Mouse (Mus musculus) intestine, embryonic 15.5 days (tissue): ENCODE measurements around the gene Scgb1b17. TPM values are rescaled to one million over a fixed set of nuclear protein-coding genes. Genes with fewer than 3 reads are reported as not detected.
"Not testable (repeated sequence)": the region's sequence is repeated elsewhere in the genome, so short reads cannot be mapped to it uniquely, and the experiment has no call there.

Source experiments
- ATAC-seq: fragments of 200-750 bp; cut with Nextera tagmentation; 2 replicates; pipeline ENCODE4 v1.8.0; 2017; ENCODE audit warnings: moderate TSS enrichment, moderate library complexity
- H3K27ac ChIP-seq: fragments of 300-500 bp; sonication (generic); 2 replicates; pipeline ENCODE4 v1.5.1; 2015; ENCODE audit warnings: mild to moderate bottlenecking, inconsistent platforms
- H3K27me3 ChIP-seq: fragments of 300-500 bp; sonication (generic); replicated peaks from 2 replicates; pipeline ENCODE4 v1.6.1; 2015; ENCODE audit warnings: inconsistent platforms
- H3K36me3 ChIP-seq: fragments of 300-500 bp; sonication (generic); 2 replicates; pipeline ENCODE4 v1.6.1; 2015; ENCODE audit warnings: inconsistent platforms
- H3K4me1 ChIP-seq: fragments of 300-500 bp; sonication (generic); replicated peaks from 2 replicates; pipeline ENCODE4 v1.6.1; 2015; ENCODE audit warnings: inconsistent platforms
- H3K4me2 ChIP-seq: fragments of 300-500 bp; sonication (generic); replicated peaks from 2 replicates; pipeline ENCODE4 v1.6.1; 2015; ENCODE audit warnings: mild to moderate bottlenecking, inconsistent platforms
- H3K4me3 ChIP-seq: fragments of 300-500 bp; sonication (generic); replicated peaks from 2 replicates; pipeline ENCODE4 v1.5.1; 2015; ENCODE audit warnings: inconsistent platforms
- H3K9ac ChIP-seq: fragments of 300-500 bp; sonication (generic); 2 replicates; pipeline ENCODE4 v1.6.1; 2015; ENCODE audit warnings: inconsistent platforms
- H3K9me3 ChIP-seq: fragments of 300-500 bp; sonication (generic); 2 replicates; pipeline ENCODE4 v1.6.1; 2016; ENCODE audit warnings: inconsistent platforms
- polyA plus RNA-seq: library from polyadenylated mRNA; unstranded; fragments of >200 nt; fragmentation: Nextera tagmentation; extraction: Ambion mirVana; gene quantifications from 2 replicates; pipeline ENCODE4 v1.2.1, GENCODE M21; 2015

Gene Scgb1b17
- not detected in 2 replicates for polyA plus RNA-seq

DNA sequence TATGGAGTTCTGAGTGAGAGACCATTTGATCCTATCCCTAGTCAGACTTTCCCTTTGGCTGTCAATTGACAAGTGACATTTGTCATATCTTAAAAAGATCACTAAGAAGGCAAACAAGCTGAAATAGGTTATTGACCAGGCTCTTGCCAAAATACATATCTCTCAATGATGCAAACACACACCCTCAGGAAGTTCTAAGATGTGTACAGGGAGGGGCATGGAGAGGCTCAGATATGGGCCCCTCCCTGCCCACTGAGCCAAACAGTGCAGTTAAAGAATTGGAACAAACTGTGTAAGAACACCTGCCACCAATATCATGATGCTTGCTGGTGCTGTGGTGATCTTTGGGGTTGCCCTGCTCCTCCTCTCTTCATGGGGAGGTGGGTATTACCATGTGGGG, at the start of gene Scgb1b17:
Gene Scgb1b17, plus strand, starts transcription at position 301 of the 400 bp plus-strand sequence.
- H3K36me3 ChIP-seq, ATAC-seq, H3K27me3 ChIP-seq, H3K4me2 ChIP-seq, H3K9ac ChIP-seq, H3K4me3 ChIP-seq, H3K27ac ChIP-seq, H3K9me3 ChIP-seq, H3K4me1 ChIP-seq: not testable (repeated sequence)

DNA sequence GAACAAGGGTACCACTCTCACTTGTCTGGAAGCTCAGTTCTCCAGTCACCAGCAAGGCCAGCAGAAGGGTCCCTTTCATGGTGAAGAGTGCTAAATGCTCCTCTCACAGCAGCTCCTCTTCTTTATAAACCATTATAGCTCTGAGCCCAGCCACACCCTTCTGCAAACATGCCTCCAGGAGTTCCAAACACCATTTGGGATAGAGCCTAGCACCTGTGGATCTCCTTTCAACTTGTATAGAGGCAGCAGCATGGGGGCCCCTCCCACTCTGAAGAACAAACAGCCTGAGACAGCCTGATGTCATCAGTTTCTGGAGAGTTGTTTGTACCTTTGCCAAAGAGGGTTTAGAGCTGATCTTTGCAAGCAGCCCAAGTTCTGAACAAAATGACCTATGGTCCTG, 6.8 kb upstream of the Scgb1b17 start, which contains the start of gene Scgb2b17:
Gene Scgb2b17, minus strand, starts transcription at position 101 of the 400 bp plus-strand sequence.
- not testable (repeated sequence) for H3K4me1 ChIP-seq, H3K4me3 ChIP-seq, H3K27ac ChIP-seq, H3K27me3 ChIP-seq, ATAC-seq, H3K9me3 ChIP-seq, H3K36me3 ChIP-seq, H3K4me2 ChIP-seq, H3K9ac ChIP-seq

Other genes starting within 250 kb of the Scgb1b17 start
- not detected in 2 replicates for gene Scgb2b15, start 233.8 kb upstream of the Scgb1b17 start, polyA plus RNA-seq
- gene Scgb1b15, start 226.9 kb upstream of the Scgb1b17 start, polyA plus RNA-seq = not detected in 2 replicates
- gene Scgb2b17, start 6.9 kb upstream of the Scgb1b17 start, polyA plus RNA-seq = not detected in 2 replicates
- gene Scgb2b18, start 110.4 kb downstream of the Scgb1b17 start, polyA plus RNA-seq = not detected in 2 replicates
- gene Scgb1b18, start 122.1 kb downstream of the Scgb1b17 start, polyA plus RNA-seq = not detected in 2 replicates
- not detected in 2 replicates for gene Scgb2b19, start 216.9 kb downstream of the Scgb1b17 start, polyA plus RNA-seq
- not detected in 2 replicates for gene Scgb1b19, start 223.8 kb downstream of the Scgb1b17 start, polyA plus RNA-seq